Mouse (Mus musculus): ENCODE measurements around the gene Cpne4.

DNA sequence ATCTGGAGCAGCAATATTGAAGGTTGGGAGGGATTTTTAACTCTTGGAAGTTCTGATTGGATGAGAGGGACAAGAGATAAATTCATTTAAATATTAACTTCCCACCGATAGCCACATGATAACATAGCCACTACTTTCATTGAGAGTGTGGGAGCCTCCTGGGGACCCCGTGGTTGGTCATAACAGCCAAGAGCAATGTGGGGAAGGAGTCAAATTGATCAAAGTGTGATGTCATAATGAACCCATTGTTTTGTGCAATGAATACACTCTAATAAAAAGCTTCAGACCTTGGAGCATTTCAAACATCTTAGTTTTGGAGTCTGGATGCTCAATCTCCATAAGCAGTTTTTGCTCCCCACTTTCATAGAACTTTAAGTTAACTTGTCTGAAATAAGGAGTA lies at the start of gene Cpne4:
- TF ChIP-seq POLR2A (IDR thresholded peaks at IDR 0.05; ENCODE audit: low read depth, low read length): no peak
- TF ChIP-seq CTCF (IDR thresholded peaks at IDR 0.05; ENCODE audit: borderline replicate concordance, insufficient read depth, low read length): no peak
